Comparison of ENCODE assay signal across 10 mouse cellular contexts in genomic region chr4:125160951-125161331, GRCm38 (mm10). TPM values are rescaled to one million over a fixed set of nuclear protein-coding genes. Genes with fewer than 3 reads are reported as not detected.
A peak's percentile ranks its signal among the peaks of the same experiment; 100 is the strongest.
DNase-seq lines count a peak whose midpoint lies in the region; ATAC-seq and TF ChIP-seq lines count a peak whose summit lies in the region.
"Had no signal": no experiment of that assay in that cellular context is flagged by ENCODE, and none has a peak within 500 bp of the region (broad histone marks: within the 10 kb centered on the region; RNA-seq: fewer than 3 reads in every experiment).

No protein-coding gene starts in this region.

- no peak for DNase-seq in intestine, embryonic 14.5 days (ENCODE audit: low spot score)
- no peak for DNase-seq in midbrain, postnatal 0 days (ENCODE audit: low spot score)
- no peak for DNase-seq in midbrain, embryonic 10.5 days (ENCODE audit: low spot score)
- no peak for DNase-seq in stomach, postnatal 0 days (ENCODE audit: low spot score)
- no peak for DNase-seq in cerebellum, postnatal 14 days

- H3K9me3 ChIP-seq in intestine, embryonic 14.5 days (ENCODE audit: control insufficient read depth, low read length), result no peaks in the 10 kb centered on the region
- H3K9me3 ChIP-seq in intestine, postnatal 0 days (ENCODE audit: control insufficient read depth), result no peaks in the 10 kb centered on the region
- no peaks in the 10 kb centered on the region for H3K9me3 ChIP-seq in midbrain, postnatal 0 days (ENCODE audit: low read length)
- H3K9me3 ChIP-seq in midbrain, embryonic 10.5 days (replicated peaks), result no peaks in the 10 kb centered on the region
- no peaks in the 10 kb centered on the region for H3K9me3 ChIP-seq in hindbrain, embryonic 16.5 days (ENCODE audit: control insufficient read depth, low read length)
- no peaks in the 10 kb centered on the region for H3K9me3 ChIP-seq in stomach, postnatal 0 days (ENCODE audit: control insufficient read depth, low read length)

- TF ChIP-seq CTCF in intestine, postnatal 0 days (IDR thresholded peaks at IDR 0.05; ENCODE audit: low read depth), result no peak
- no peak for TF ChIP-seq CTCF in midbrain, postnatal 0 days (IDR thresholded peaks at IDR 0.05)
- TF ChIP-seq CTCF in stomach, postnatal 0 days (IDR thresholded peaks at IDR 0.05; ENCODE audit: low read depth), result no peak

- no peak overlapping the region for H3K9ac ChIP-seq in intestine, embryonic 14.5 days (ENCODE audit: low read length)
- H3K9ac ChIP-seq in intestine, postnatal 0 days (ENCODE audit: low read depth, low read length), result no peak overlapping the region
- no peak overlapping the region for H3K9ac ChIP-seq in midbrain, postnatal 0 days (replicated peaks; ENCODE audit: low read length, poor library complexity, severe bottlenecking)
- no peak overlapping the region for H3K9ac ChIP-seq in hindbrain, embryonic 16.5 days (ENCODE audit: low read depth, low read length)
- H3K9ac ChIP-seq in stomach, postnatal 0 days (ENCODE audit: low read length), result no peak overlapping the region
- H3K9ac ChIP-seq: liver, embryonic 14.5 days had no signal

- TF ChIP-seq EP300 in stomach, postnatal 0 days (optimal IDR thresholded peaks at IDR 0.05), result no peak

- H3K27me3 ChIP-seq in intestine, embryonic 14.5 days (replicated peaks; ENCODE audit: control insufficient read depth, insufficient read depth, low read length), result no peaks in the 10 kb centered on the region
- H3K27me3 ChIP-seq in intestine, postnatal 0 days (replicated peaks; ENCODE audit: control insufficient read depth, insufficient read depth, low read length), result 0 out of 2 replicates have a peak, but pooled peaks cover 8% of the 10 kb centered on the region
- H3K27me3 ChIP-seq in midbrain, postnatal 0 days (ENCODE audit: insufficient read depth, low read length), result 0 out of 2 replicates have a peak, but pooled peaks cover 3% of the 10 kb centered on the region
- peaks cover 47% of the 10 kb centered on the region for H3K27me3 ChIP-seq in midbrain, embryonic 10.5 days (ENCODE audit: low read depth, poor library complexity, severe bottlenecking)
- no peaks in the 10 kb centered on the region; the same call in 1 of the 2 replicates for H3K27me3 ChIP-seq in hindbrain, embryonic 16.5 days (replicated peaks; ENCODE audit: control insufficient read depth, insufficient read depth, low read length)
- no peaks in the 10 kb centered on the region for H3K27me3 ChIP-seq in stomach, postnatal 0 days (ENCODE audit: control insufficient read depth, insufficient read depth, low read length)

- no peak overlapping the region for H3K4me3 ChIP-seq in intestine, embryonic 14.5 days (ENCODE audit: low read depth, low read length)
- no peak overlapping the region for H3K4me3 ChIP-seq in intestine, postnatal 0 days (ENCODE audit: low read depth, low read length)
- no peak overlapping the region for H3K4me3 ChIP-seq in midbrain, postnatal 0 days (ENCODE audit: low read depth, low read length)
- no peak overlapping the region; the same call in 1 of the 2 replicates for H3K4me3 ChIP-seq in midbrain, embryonic 10.5 days
- H3K4me3 ChIP-seq in hindbrain, embryonic 16.5 days (ENCODE audit: low read length), result no peak overlapping the region
- no peak overlapping the region for H3K4me3 ChIP-seq in stomach, postnatal 0 days (ENCODE audit: low read depth, low read length)
- H3K4me3 ChIP-seq: heart, adult 2 months had no signal

- no peaks in the 10 kb centered on the region for H3K36me3 ChIP-seq in intestine, embryonic 14.5 days (ENCODE audit: control insufficient read depth, insufficient read depth, low read length)
- H3K36me3 ChIP-seq in intestine, postnatal 0 days (ENCODE audit: control insufficient read depth, insufficient read depth), result no peaks in the 10 kb centered on the region
- H3K36me3 ChIP-seq in midbrain, postnatal 0 days (ENCODE audit: insufficient read depth, low read length), result no peaks in the 10 kb centered on the region
- no peaks in the 10 kb centered on the region for H3K36me3 ChIP-seq in midbrain, embryonic 10.5 days
- H3K36me3 ChIP-seq in hindbrain, embryonic 16.5 days (ENCODE audit: control insufficient read depth, insufficient read depth, low read length), result no peaks in the 10 kb centered on the region
- no peaks in the 10 kb centered on the region for H3K36me3 ChIP-seq in stomach, postnatal 0 days (ENCODE audit: control insufficient read depth, insufficient read depth, low read length)

- no peak overlapping the region for H3K27ac ChIP-seq in intestine, embryonic 14.5 days (ENCODE audit: low read depth)
- no peak overlapping the region for H3K27ac ChIP-seq in intestine, postnatal 0 days (ENCODE audit: low read depth, low read length)
- no peak overlapping the region for H3K27ac ChIP-seq in midbrain, postnatal 0 days (ENCODE audit: low read depth, low read length)
- no peak overlapping the region for H3K27ac ChIP-seq in midbrain, embryonic 10.5 days (replicated peaks)
- H3K27ac ChIP-seq in hindbrain, embryonic 16.5 days (ENCODE audit: low read depth, low read length), result no peak overlapping the region
- no peak overlapping the region; the same call in 1 of the 2 replicates for H3K27ac ChIP-seq in stomach, postnatal 0 days (replicated peaks)
- H3K27ac ChIP-seq: gastrocnemius, adult 2 months; heart, adult 2 months; liver, embryonic 14.5 days had no signal

- 69% methylated on average over 10 of the region's 10 CpGs for WGBS in intestine, embryonic 14.5 days
- 61% methylated on average over 10 of the region's 10 CpGs for WGBS in intestine, postnatal 0 days
- WGBS in midbrain, postnatal 0 days, result 64% methylated on average over 10 of the region's 10 CpGs
- WGBS in midbrain, embryonic 10.5 days, result 75% methylated on average over 10 of the region's 10 CpGs
- WGBS in hindbrain, embryonic 16.5 days, result 71% methylated on average over 10 of the region's 10 CpGs
- WGBS in stomach, postnatal 0 days, result 50% methylated on average over 10 of the region's 10 CpGs

- H3K4me1 ChIP-seq in intestine, embryonic 14.5 days (replicated peaks; ENCODE audit: control insufficient read depth, insufficient read depth, low read length), result no peaks in the 10 kb centered on the region; the same call in 1 of the 2 replicates
- H3K4me1 ChIP-seq in intestine, postnatal 0 days (replicated peaks; ENCODE audit: control insufficient read depth, insufficient read depth, low read length), result no peaks in the 10 kb centered on the region
- no peaks in the 10 kb centered on the region for H3K4me1 ChIP-seq in midbrain, postnatal 0 days (ENCODE audit: insufficient read depth, low read length)
- peaks cover 19% of the 10 kb centered on the region for H3K4me1 ChIP-seq in midbrain, embryonic 10.5 days
- H3K4me1 ChIP-seq in hindbrain, embryonic 16.5 days (ENCODE audit: control insufficient read depth, insufficient read depth, low read depth, low read length), result peaks cover 5% of the 10 kb centered on the region
- no peaks in the 10 kb centered on the region for H3K4me1 ChIP-seq in stomach, postnatal 0 days (replicated peaks; ENCODE audit: control insufficient read depth, insufficient read depth)

- H3K4me2 ChIP-seq in intestine, embryonic 14.5 days (ENCODE audit: low read length), result peak overlapping the region; percentile 29; the same call in 1 of the 2 replicates
- no peak overlapping the region for H3K4me2 ChIP-seq in intestine, postnatal 0 days (replicated peaks; ENCODE audit: low read depth)
- 0 out of 2 replicates have a peak overlapping the region, but pooled peaks have one; percentile 29 for H3K4me2 ChIP-seq in midbrain, postnatal 0 days (ENCODE audit: low read depth, low read length, poor library complexity, severe bottlenecking)
- H3K4me2 ChIP-seq in hindbrain, embryonic 16.5 days (ENCODE audit: low read length), result no peak overlapping the region; the same call in 1 of the 2 replicates
- H3K4me2 ChIP-seq in stomach, postnatal 0 days (replicated peaks; ENCODE audit: low read depth), result peak overlapping the region; percentile 31; the same call in 1 of the 2 replicates

- ATAC-seq in intestine, embryonic 14.5 days (replicated peaks; ENCODE audit: low FRiP score, low TSS enrichment, low read depth), result no peak
- no peak for ATAC-seq in intestine, postnatal 0 days
- ATAC-seq in midbrain, postnatal 0 days (ENCODE audit: low FRiP score), result no peak
- 0 out of 2 replicates have a peak, but pooled peaks have one; percentile 17 for ATAC-seq in hindbrain, embryonic 16.5 days
- 0 out of 2 replicates have a peak, but pooled peaks have one; percentile 49 for ATAC-seq in stomach, postnatal 0 days (ENCODE audit: low FRiP score, low TSS enrichment)

RNA-seq across cellular contexts. Expression of gene Zc3h12a, which starts 33.3 kb away (rescaled TPM):
- 0.81 and 1.2 TPM in 2 replicates for polyA plus RNA-seq in intestine, embryonic 14.5 days (2014; fragmentation: Nextera tagmentation; extraction: Ambion mirVana)
- 1.3 and 1.5 TPM in 2 replicates for polyA plus RNA-seq in intestine, postnatal 0 days (2015; fragmentation: Nextera tagmentation; extraction: Ambion mirVana)
- total RNA-seq in midbrain, postnatal 0 days (2014; rRNA removed), result 0.88 and 2.5 TPM in 2 replicates
- 0.12 and 0.20 TPM in 2 replicates for polyA plus RNA-seq in midbrain, postnatal 0 days (2015; fragmentation: Nextera tagmentation; extraction: Ambion mirVana)
- polyA plus RNA-seq in midbrain, embryonic 10.5 days (2016; fragmentation: Nextera tagmentation; extraction: Ambion mirVana), result 0.30 and 0.46 TPM in 2 replicates
- 0.23 and 0.31 TPM in 2 replicates for polyA plus RNA-seq in hindbrain, embryonic 16.5 days (2015; fragmentation: Nextera tagmentation; extraction: Ambion mirVana)
- 2.7 TPM in 2 replicates for polyA plus RNA-seq in stomach, postnatal 0 days (2015; fragmentation: Nextera tagmentation; extraction: Ambion mirVana)

Comparison
In these comparisons a context has a peak if more than half of its experiments do, and no peak if none do; other contexts are left out.
1. H3K4me2 ChIP-seq: peak in intestine, embryonic 14.5 days (single experiment), midbrain, postnatal 0 days (single experiment) and stomach, postnatal 0 days (single experiment); none in intestine, postnatal 0 days (single experiment) and hindbrain, embryonic 16.5 days (single experiment).
2. ATAC-seq: peak in hindbrain, embryonic 16.5 days (single experiment) and stomach, postnatal 0 days (single experiment); none in intestine, embryonic 14.5 days (single experiment), intestine, postnatal 0 days (single experiment) and midbrain, postnatal 0 days (single experiment).